Mouse (Mus musculus) ovary, adult 10 weeks (tissue): ENCODE data around the gene Smim14. TPM values are rescaled to one million over a fixed set of nuclear protein-coding genes. Genes with fewer than 3 reads are reported as not detected.

ENCODE experiments used
- polyA plus RNA-seq: library from polyadenylated mRNA; stranded (reverse); fragments of 350-450 nt; fragmentation: Illumina TruSeq; extraction: RNeasy Lipid Tissue Mini Kit (QIAGEN cat#74804); gene quantifications from one replicate; pipeline ENCODE4 v1.2.3, GENCODE M21; 2014

Gene Smim14
- polyA plus RNA-seq, result 281 TPM

DNA sequence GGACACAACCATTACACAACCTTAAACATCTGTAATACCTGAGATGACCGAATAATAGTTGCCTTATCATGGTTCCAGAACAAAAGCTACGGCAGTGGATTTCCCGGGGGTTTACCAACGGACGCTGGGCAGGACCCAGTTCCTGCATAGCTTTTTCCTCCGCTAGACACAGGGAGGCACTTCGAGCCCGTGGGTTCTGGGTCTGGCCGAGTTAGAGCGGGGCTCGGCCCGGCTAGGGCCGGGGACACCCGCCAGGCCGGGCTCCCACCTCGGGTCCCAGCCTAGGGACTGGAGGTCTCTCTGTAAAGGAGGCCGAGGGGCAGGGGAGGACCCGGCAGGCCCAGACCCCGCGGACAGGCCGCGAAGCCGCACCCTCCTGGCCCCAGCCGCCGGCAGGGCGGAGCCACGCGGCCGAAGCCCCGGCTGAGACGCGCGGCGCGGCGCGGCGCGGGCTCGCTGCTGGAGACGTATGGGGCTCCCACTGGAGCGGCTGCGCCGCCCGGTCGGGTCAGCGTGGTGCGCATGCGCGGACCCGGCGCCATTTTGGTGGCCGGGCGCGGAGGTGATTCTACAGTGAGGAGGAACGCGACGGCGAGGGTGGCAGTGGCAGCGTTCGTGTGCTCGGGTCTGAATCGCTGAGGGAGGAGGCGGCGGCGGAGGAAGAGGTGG lies at the start of gene Smim14, which contains the start of gene Ube2k:
Gene Smim14 (minus strand): TSS at position 434 of the 669 bp plus-strand sequence.
Gene Ube2k (plus strand): TSS at position 483 of the 669 bp plus-strand sequence.

DNA sequence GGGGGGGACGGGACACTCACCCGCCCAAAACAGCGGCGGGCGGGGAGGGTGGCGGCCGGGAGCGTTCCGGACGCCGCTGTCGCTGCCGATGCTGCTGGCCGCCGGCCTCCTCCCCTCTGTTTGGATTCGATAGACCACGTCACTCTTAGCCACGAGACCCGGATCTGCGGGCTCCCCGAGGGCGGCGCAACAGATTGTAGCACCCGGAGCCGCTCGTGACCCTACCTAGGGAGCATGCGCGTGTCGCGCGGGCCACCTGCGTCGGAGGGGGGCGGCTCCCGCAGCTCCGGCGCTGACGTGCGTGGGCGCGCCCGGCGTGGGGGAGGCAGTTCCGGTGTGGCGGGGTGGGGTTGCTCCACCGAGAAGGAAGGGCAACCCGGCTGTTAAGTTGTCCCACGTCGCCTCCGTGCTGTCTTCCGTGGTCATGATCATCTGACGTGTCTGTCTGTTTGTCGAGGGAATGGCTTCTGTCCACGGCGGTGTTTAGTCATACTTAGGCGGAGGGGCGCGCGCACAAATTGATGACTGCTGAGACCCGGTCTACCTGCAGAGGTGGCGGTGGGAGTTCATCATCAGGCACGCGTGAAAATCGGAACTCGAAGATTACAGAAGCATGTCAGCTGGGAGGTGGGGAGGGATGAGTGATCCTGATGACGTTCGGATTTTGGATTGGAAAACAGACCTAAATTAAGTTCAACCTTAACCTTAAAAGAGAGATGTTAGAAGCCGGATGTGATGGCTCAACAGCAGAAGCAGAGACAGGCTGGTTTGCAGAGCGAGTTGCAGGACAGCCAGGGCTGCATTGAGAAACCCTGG lies 44.1 kb downstream of the Smim14 start, which contains the start of gene Gm43552:
Gene Gm43552 (minus strand): TSS at position 118 of the 816 bp plus-strand sequence.

DNA sequence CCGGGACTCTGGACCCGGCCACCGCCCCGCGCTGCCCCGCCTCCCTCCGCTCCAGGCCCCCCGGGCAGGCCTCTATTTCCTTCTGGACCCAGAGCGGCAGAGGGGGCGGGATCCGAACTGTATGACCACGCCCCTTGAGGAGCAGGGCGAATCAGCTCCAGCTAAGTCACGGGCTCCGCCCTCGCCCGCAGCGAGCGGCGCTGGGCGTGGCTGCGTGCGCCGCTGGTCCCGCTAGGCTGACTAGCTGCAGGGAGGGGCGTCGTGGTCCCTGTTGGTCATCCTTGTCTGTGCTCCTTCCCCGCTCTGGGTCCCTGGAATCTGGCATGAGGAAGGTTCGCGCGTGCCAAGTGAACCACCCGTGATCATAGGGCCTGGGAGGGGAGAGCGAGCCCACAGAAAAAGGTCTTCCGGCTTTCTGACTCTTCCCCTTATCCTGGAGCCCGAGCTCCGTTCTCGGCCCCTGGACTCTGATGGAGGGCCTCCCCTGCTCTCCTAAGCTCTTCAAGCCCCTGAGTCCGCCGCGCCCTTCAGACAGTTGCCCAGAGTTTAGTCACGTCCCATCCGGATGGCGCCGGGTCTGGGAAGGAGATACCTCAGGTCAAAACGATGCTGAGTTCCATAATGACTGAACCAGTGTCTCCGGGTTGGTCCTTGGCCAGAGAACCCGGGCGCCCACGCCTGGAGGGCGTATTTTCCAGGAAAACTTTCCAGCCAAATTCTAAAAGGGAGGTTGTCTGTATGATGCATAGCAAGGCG lies 101.0 kb downstream of the Smim14 start, which contains the start of gene Ugdh:
Gene Ugdh (minus strand): TSS at position 144 of the 756 bp plus-strand sequence.

Other genes with a start within 250 kb of the Smim14 start
- gene Rfc1, start 201.5 kb downstream of the Smim14 start, polyA plus RNA-seq, result 51.5 TPM
- gene Klb, start 188.9 kb downstream of the Smim14 start, polyA plus RNA-seq, result 0.37 TPM
- gene Rpl9, start 145.7 kb downstream of the Smim14 start, polyA plus RNA-seq, result 1,219 TPM
- 73.1 TPM for gene Lias, start 145.7 kb downstream of the Smim14 start, polyA plus RNA-seq
- 160 TPM for gene Ugdh, start 101.2 kb downstream of the Smim14 start, polyA plus RNA-seq
- not detected for gene Gm43552, start 44.4 kb downstream of the Smim14 start, polyA plus RNA-seq
- 129 TPM for gene Ube2k, start within 50 bp of the Smim14 start, polyA plus RNA-seq
- 261 TPM for gene Pds5a, start 161.1 kb upstream of the Smim14 start, polyA plus RNA-seq
- 41.7 TPM for gene N4bp2, start 226.3 kb upstream of the Smim14 start, polyA plus RNA-seq